In genomic region chr17:24134062-24134461, GRCm38 (mm10) we compare ENCODE assay signal across 29 mouse cellular contexts. TPM values are rescaled to one million over a fixed set of nuclear protein-coding genes. Genes with fewer than 3 reads are reported as not detected.
DNase-seq lines count a peak whose midpoint lies in the region; ATAC-seq lines count a peak whose summit lies in the region.
"Had no signal": no experiment of that assay in that cellular context is flagged by ENCODE, and none has a peak within 500 bp of the region (broad histone marks: within the 10 kb centered on the region; RNA-seq: fewer than 3 reads in every experiment).

No protein-coding gene starts in this region.

- H3K27ac ChIP-seq in liver, embryonic 15.5 days (replicated peaks): 0 out of 2 replicates have a peak overlapping the region, but pooled peaks have one; percentile 1
- H3K27ac ChIP-seq: forebrain, embryonic 12.5 days; hindbrain, embryonic 10.5 days; hindbrain, embryonic 15.5 days; layer of hippocampus, adult 2 months; liver, embryonic 14.5 days; lung, embryonic 15.5 days; midbrain, embryonic 12.5 days; neural tube, embryonic 12.5 days had no signal

- ATAC-seq in liver, embryonic 15.5 days (ENCODE audit: insufficient read depth): no peak
- ATAC-seq: forebrain, postnatal 0 days; inflammation-experienced regulatory T-cells, adult 6 months had no signal

- no peak overlapping the region for H3K9ac ChIP-seq in liver, embryonic 15.5 days
- H3K9ac ChIP-seq: forebrain, embryonic 12.5 days; forebrain, postnatal 0 days; hindbrain, embryonic 15.5 days; liver, embryonic 14.5 days; lung, embryonic 15.5 days; midbrain, embryonic 12.5 days; neural tube, embryonic 12.5 days had no signal

- H3K4me3 ChIP-seq in liver, embryonic 15.5 days (replicated peaks): no peak overlapping the region
- H3K4me3 ChIP-seq: erythroblast, embryonic 14.5 days; forebrain, embryonic 12.5 days; hindbrain, embryonic 10.5 days; hindbrain, embryonic 15.5 days; layer of hippocampus, adult 2 months; lung, embryonic 15.5 days; megakaryocyte, embryonic 14.5 days; midbrain, embryonic 12.5 days; myocyte; neural tube, embryonic 12.5 days had no signal

- peak; percentile 18 for DNase-seq in gastrocnemius, adult 18-20 months (ENCODE audit: low spot score)
- DNase-seq in gastrocnemius, postnatal 4 days (ENCODE audit: low spot score in 2 of 2): no peak
- DNase-seq in liver (no peak), R1 (ENCODE audit: low read depth, low spot score) (peak; percentile 75)
- no peak for DNase-seq in layer of hippocampus, adult 9-11 months
- no peak for DNase-seq in left cerebral cortex, adult 9 months (ENCODE audit: low spot score in 2 of 2)
- DNase-seq: adrenal gland, postnatal 14 days; cerebellum, adult 2 months; cerebellum, postnatal 14 days; forebrain, postnatal 0 days; heart, postnatal 14 days; kidney, adult 18-20 months; kidney, postnatal 36 days; left cerebral cortex, postnatal 4 days; lung, postnatal 4 days had no signal

- H3K4me2 ChIP-seq in liver, embryonic 15.5 days: no peak overlapping the region
- H3K4me2 ChIP-seq: forebrain, embryonic 12.5 days; hindbrain, embryonic 15.5 days; lung, embryonic 15.5 days; midbrain, embryonic 12.5 days; neural tube, embryonic 12.5 days had no signal

- no peaks in the 10 kb centered on the region for H3K9me3 ChIP-seq in liver, embryonic 15.5 days (replicated peaks)
- H3K9me3 ChIP-seq: forebrain, embryonic 12.5 days; hindbrain, embryonic 10.5 days; hindbrain, embryonic 15.5 days; lung, embryonic 15.5 days; megakaryocyte, embryonic 14.5 days; midbrain, embryonic 12.5 days; neural tube, embryonic 12.5 days had no signal

- no peaks in the 10 kb centered on the region for H3K27me3 ChIP-seq in liver, embryonic 15.5 days
- H3K27me3 ChIP-seq: CH12.LX; forebrain, embryonic 12.5 days; hindbrain, embryonic 15.5 days; lung, embryonic 15.5 days; megakaryocyte, embryonic 14.5 days; midbrain, embryonic 12.5 days; neural tube, embryonic 12.5 days had no signal

- peaks cover 59% of the 10 kb centered on the region for H3K4me1 ChIP-seq in liver, embryonic 15.5 days (replicated peaks)
- H3K4me1 ChIP-seq: forebrain, embryonic 12.5 days; hindbrain, embryonic 10.5 days; midbrain, embryonic 12.5 days; neural tube, embryonic 12.5 days had no signal

- peaks cover 15% of the 10 kb centered on the region; the same call in 1 of the 2 replicates for H3K36me3 ChIP-seq in liver, embryonic 15.5 days (replicated peaks)
- H3K36me3 ChIP-seq: forebrain, embryonic 12.5 days; hindbrain, embryonic 10.5 days; hindbrain, embryonic 15.5 days; midbrain, embryonic 12.5 days; neural tube, embryonic 12.5 days had no signal

RNA-seq across cellular contexts. Expression of gene Pdpk1, which starts 16.7 kb away (rescaled TPM):
- total RNA-seq in gastrocnemius, adult 18-20 months (2021): 10 to 100 TPM; 31.2 to 40.1 TPM
- 10 to 100 TPM; 52.6 to 60.6 TPM for total RNA-seq in gastrocnemius, postnatal 4 days (2021)
- 25.2 and 26.3 TPM in 2 replicates for polyA plus RNA-seq in liver, embryonic 15.5 days (2015; fragmentation: Nextera tagmentation; extraction: Ambion mirVana)

RNA-seq across cellular contexts. Expression of gene Amdhd2, which starts 29.5 kb away (rescaled TPM):
- total RNA-seq in gastrocnemius, adult 18-20 months (2021): 1 to 10 TPM; 9.1 to 9.2 TPM
- 10 to 100 TPM; 20.2 to 24.7 TPM for total RNA-seq in gastrocnemius, postnatal 4 days (2021)
- polyA plus RNA-seq in liver, embryonic 15.5 days (2015; fragmentation: Nextera tagmentation; extraction: Ambion mirVana): 21.4 and 23.6 TPM in 2 replicates

RNA-seq across cellular contexts. Expression of gene Atp6v0c, which starts 35.4 kb away (rescaled TPM):
- 100 to 1,000 TPM; 151 to 164 TPM for total RNA-seq in gastrocnemius, adult 18-20 months (2021)
- total RNA-seq in gastrocnemius, postnatal 4 days (2021): 100 to 1,000 TPM; 193 to 194 TPM
- polyA plus RNA-seq in liver, embryonic 15.5 days (2015; fragmentation: Nextera tagmentation; extraction: Ambion mirVana): 362 and 405 TPM in 2 replicates

Comparison
In these comparisons a context has a peak if more than half of its experiments do, and no peak if none do; other contexts are left out.
1. DNase-seq: peak in gastrocnemius, adult 18-20 months (single experiment) and R1 (single experiment); none in gastrocnemius, postnatal 4 days (0 of 2), liver (single experiment), layer of hippocampus, adult 9-11 months (single experiment) and left cerebral cortex, adult 9 months (0 of 2).